Mouse (Mus musculus) T-cell, adult 2 months (primary cell): ENCODE results near the gene Lsr.

Experiments
- DNase-seq: peaks from one replicate; pipeline ENCODE4 v3.0.0; 2022; ENCODE audit warnings: low spot score

Gene Lsr

GRCm38 (mm10) chr7:30973251-30973500 lies at the start of gene Lsr:
Gene Lsr, minus strand, starts transcription at chr7:30973464.
- no peak for DNase-seq

GRCm38 (mm10) chr7:31017104-31017901 lies 44.0 kb upstream of the Lsr start:
- no peak for DNase-seq

- no peak for DNase-seq
These were observed 39.7 kb upstream of the Lsr start for GRCm38 (mm10) chr7:31012971-31013370.

GRCm38 (mm10) chr7:31008889-31009288 lies 35.6 kb upstream of the Lsr start:
- no peak for DNase-seq

- no peak for DNase-seq
These were observed 34.9 kb upstream of the Lsr start for GRCm38 (mm10) chr7:31008175-31008574.

- DNase-seq = no peak
These were observed 34.5 kb upstream of the Lsr start for GRCm38 (mm10) chr7:31007775-31008174.

GRCm38 (mm10) chr7:31002650-31003049 lies 29.4 kb upstream of the Lsr start:
- DNase-seq = peak; percentile 82

- DNase-seq = peak; percentile 56
These were observed 27.3 kb upstream of the Lsr start for GRCm38 (mm10) chr7:31000505-31001020.

- DNase-seq = no peak
These were observed 23.2 kb upstream of the Lsr start for GRCm38 (mm10) chr7:30996491-30996890.

GRCm38 (mm10) chr7:30993986-30994385 lies 20.7 kb upstream of the Lsr start:
- no peak for DNase-seq

- DNase-seq = no peak
These were observed 18.9 kb upstream of the Lsr start for GRCm38 (mm10) chr7:30992148-30992547.

GRCm38 (mm10) chr7:30988519-30989162 lies 15.4 kb upstream of the Lsr start:
- DNase-seq = no peak

GRCm38 (mm10) chr7:30985357-30985756 lies 12.1 kb upstream of the Lsr start:
- no peak for DNase-seq

GRCm38 (mm10) chr7:30981703-30982102 lies 8.4 kb upstream of the Lsr start:
- DNase-seq = no peak

GRCm38 (mm10) chr7:30973501-30974289 lies 431 bp upstream of the Lsr start, which contains the start of gene Fam187b:
Gene Fam187b, plus strand, starts transcription at chr7:30973790.
- DNase-seq = peak; percentile 87

- DNase-seq = no peak
These were observed 626 bp downstream of the Lsr start for GRCm38 (mm10) chr7:30972426-30973250.

- DNase-seq = no peak
These were observed 1.4 kb downstream of the Lsr start for GRCm38 (mm10) chr7:30971901-30972300.

GRCm38 (mm10) chr7:30969174-30969573 lies 4.1 kb downstream of the Lsr start:
- DNase-seq = no peak

GRCm38 (mm10) chr7:30968611-30969010 lies 4.7 kb downstream of the Lsr start:
- DNase-seq = no peak

GRCm38 (mm10) chr7:30966657-30967056 lies 6.6 kb downstream of the Lsr start:
- DNase-seq = peak; percentile 12

GRCm38 (mm10) chr7:30965677-30966076 lies 7.6 kb downstream of the Lsr start:
- no peak for DNase-seq

GRCm38 (mm10) chr7:30964366-30964765 lies 8.9 kb downstream of the Lsr start:
- no peak for DNase-seq
